Mouse (Mus musculus) lung, embryonic 14.5 days (tissue): ENCODE measurements around the gene Ntm. TPM values are rescaled to one million over a fixed set of nuclear protein-coding genes. Genes with fewer than 3 reads are reported as not detected.

ENCODE experiments used
- ATAC-seq: fragments of 200-750 bp; cut with Nextera tagmentation; 2 replicates; pipeline ENCODE4 v1.8.0; 2017; ENCODE audit warnings: mild to moderate bottlenecking, moderate TSS enrichment, moderate library complexity; ENCODE audit not compliant: insufficient read depth
- DNase-seq: peaks from one replicate; pipeline ENCODE4 v3.0.0-alpha.2; 2015
- H3K27ac ChIP-seq: fragments of 300-500 bp; sonication (generic); 2 replicates; pipeline ENCODE4 v1.5.1; 2014; ENCODE audit warnings: low read depth, mild to moderate bottlenecking, moderate library complexity
- H3K27me3 ChIP-seq: fragments of 300-500 bp; sonication (generic); 2 replicates; pipeline ENCODE4 v1.6.1; 2014; ENCODE audit warnings: low read length, control low read depth; ENCODE audit not compliant: insufficient read depth
- H3K36me3 ChIP-seq: fragments of 300-500 bp; sonication (generic); 2 replicates; pipeline ENCODE4 v1.6.1; 2014; ENCODE audit warnings: control low read depth; ENCODE audit not compliant: insufficient read depth
- H3K4me1 ChIP-seq: fragments of 300-500 bp; sonication (generic); 2 replicates; pipeline ENCODE4 v1.6.1; 2014; ENCODE audit warnings: antibody characterized with exemption, control low read depth; ENCODE audit not compliant: insufficient read depth
- H3K4me2 ChIP-seq: fragments of 300-500 bp; sonication (generic); 2 replicates; pipeline ENCODE4 v1.6.1; 2014; ENCODE audit warnings: mild to moderate bottlenecking
- H3K4me3 ChIP-seq: fragments of 300-500 bp; sonication (generic); 2 replicates; pipeline ENCODE4 v1.5.1; 2014; ENCODE audit warnings: low read depth, low read length
- H3K9ac ChIP-seq: fragments of 300-500 bp; sonication (generic); 2 replicates; pipeline ENCODE4 v1.6.1; 2014
- H3K9me3 ChIP-seq: fragments of 300-500 bp; sonication (generic); 2 replicates; pipeline ENCODE4 v1.6.1; 2016; ENCODE audit warnings: low read depth, low read length, control low read depth
- CTCF ChIP-seq: IDR thresholded peaks from 2 replicates; pipeline ENCODE4 v1.5.1; 2016; ENCODE audit warnings: antibody characterized with exemption, low read depth
- WGBS: fragments of 180-500 bp; shearing (Covaris S2); extraction: QIAGEN DNeasy Blood & Tissue Kit; methylation state at CpG from one replicate; pipeline ENCODE4 v1.1.7; 2014; 5-methylcytosine and 5-hydroxymethylcytosine counted together
- polyA plus RNA-seq: library from polyadenylated mRNA; unstranded; fragments of >200 nt; fragmentation: Nextera tagmentation; extraction: Ambion mirVana; gene quantifications from 2 replicates; pipeline ENCODE4 v1.2.1, GENCODE M21; 2014

Gene Ntm
- polyA plus RNA-seq, 1 experiment from 2014 or later, result 22.1 TPM

- Histone ChIP-seq H3K27me3 (no peaks in the 10 kb centered on the region), H3K4me3 (no peak overlapping the region), H3K36me3 (no peaks in the 10 kb centered on the region), H3K9ac (no peak overlapping the region), H3K27ac (no peak overlapping the region), H3K4me1 (no peaks in the 10 kb centered on the region), H3K9me3 (no peaks in the 10 kb centered on the region), H3K4me2 (no peak overlapping the region)
- no peak for DNase-seq
- TF ChIP-seq CTCF, result no peak
- WGBS, result 46% methylated on average over 4 of the region's 4 CpGs
- ATAC-seq, result no peak
Measured at GRCm38 (mm10) chr9:29769361-29769760, 193.6 kb downstream of the Ntm start.

GRCm38 (mm10) chr9:29765990-29766980 lies 196.7 kb downstream of the Ntm start:
- no peak for DNase-seq
- Histone ChIP-seq H3K4me3 (no peak overlapping the region), H3K27ac (no peak overlapping the region), H3K9ac (no peak overlapping the region), H3K4me2 (no peak overlapping the region), H3K27me3 (no peaks in the 10 kb centered on the region; the same call in 1 of the 2 replicates), H3K9me3 (no peaks in the 10 kb centered on the region), H3K36me3 (no peaks in the 10 kb centered on the region), H3K4me1 (no peaks in the 10 kb centered on the region)
- no peak for TF ChIP-seq CTCF
- 69% methylated on average over 6 of the region's 6 CpGs for WGBS
- ATAC-seq, result no peak

- DNase-seq, result no peak
- no peak overlapping the region for H3K4me3 ChIP-seq
- H3K27me3 ChIP-seq, result no peaks in the 10 kb centered on the region; the same call in 1 of the 2 replicates
- no peak overlapping the region for H3K9ac ChIP-seq
- H3K27ac ChIP-seq, result no peak overlapping the region
- ATAC-seq, result no peak
- no peaks in the 10 kb centered on the region for H3K9me3 ChIP-seq
- TF ChIP-seq CTCF, result no peak
- H3K36me3 ChIP-seq, result no peaks in the 10 kb centered on the region
- no peaks in the 10 kb centered on the region for H3K4me1 ChIP-seq
- 80% methylated on average over 4 of the region's 4 CpGs for WGBS
- no peak overlapping the region for H3K4me2 ChIP-seq
Measured at GRCm38 (mm10) chr9:29763338-29763737, 199.6 kb downstream of the Ntm start.

- no peak overlapping the region for H3K4me2 ChIP-seq
Measured at GRCm38 (mm10) chr9:29761952-29762586, 200.9 kb downstream of the Ntm start.

GRCm38 (mm10) chr9:29761511-29761910 lies 201.4 kb downstream of the Ntm start:
- 80% methylated on average over 5 of the region's 5 CpGs for WGBS
- H3K27ac ChIP-seq, result no peak overlapping the region
- DNase-seq (no peak), ATAC-seq (no peak)
- H3K36me3 ChIP-seq, result no peaks in the 10 kb centered on the region
- no peaks in the 10 kb centered on the region; the same call in 1 of the 2 replicates for H3K27me3 ChIP-seq
- H3K9ac ChIP-seq, result no peak overlapping the region
- no peak overlapping the region for H3K4me3 ChIP-seq
- no peaks in the 10 kb centered on the region for H3K4me1 ChIP-seq
- TF ChIP-seq CTCF, result no peak
- H3K9me3 ChIP-seq, result no peaks in the 10 kb centered on the region
- no peak overlapping the region for H3K4me2 ChIP-seq

More at GRCm38 (mm10) chr9:29761952-29762586, 200.9 kb downstream of the Ntm start:
- ATAC-seq (no peak), DNase-seq (peak; percentile 14)
- H3K27me3 ChIP-seq, result no peaks in the 10 kb centered on the region; the same call in 1 of the 2 replicates
- H3K27ac ChIP-seq, result no peak overlapping the region
- H3K4me3 ChIP-seq, result no peak overlapping the region
- H3K36me3 ChIP-seq, result no peaks in the 10 kb centered on the region
- no peak overlapping the region for H3K9ac ChIP-seq
- no peaks in the 10 kb centered on the region for H3K4me1 ChIP-seq
- no peak for TF ChIP-seq CTCF
- WGBS, result 41% methylated on average over 8 of the region's 8 CpGs
- no peaks in the 10 kb centered on the region for H3K9me3 ChIP-seq

- DNase-seq (peak; percentile 77), ATAC-seq (no peak)
- Histone ChIP-seq H3K27ac (no peak overlapping the region), H3K27me3 (no peaks in the 10 kb centered on the region; the same call in 1 of the 2 replicates), H3K9me3 (no peaks in the 10 kb centered on the region), H3K36me3 (no peaks in the 10 kb centered on the region), H3K4me3 (no peak overlapping the region), H3K4me1 (no peaks in the 10 kb centered on the region), H3K4me2 (no peak overlapping the region), H3K9ac (no peak overlapping the region)
- 36% methylated on average over 3 of the region's 3 CpGs for WGBS
- no peak for TF ChIP-seq CTCF
Measured at GRCm38 (mm10) chr9:29759940-29760339, 203.0 kb downstream of the Ntm start.

GRCm38 (mm10) chr9:29759060-29759459 lies 203.9 kb downstream of the Ntm start:
- Histone ChIP-seq H3K36me3 (no peaks in the 10 kb centered on the region), H3K9ac (no peak overlapping the region), H3K9me3 (no peaks in the 10 kb centered on the region), H3K27me3 (no peaks in the 10 kb centered on the region; the same call in 1 of the 2 replicates), H3K4me3 (no peak overlapping the region), H3K27ac (no peak overlapping the region), H3K4me2 (no peak overlapping the region), H3K4me1 (no peaks in the 10 kb centered on the region)
- TF ChIP-seq CTCF, result no peak
- WGBS, result 71% methylated on average over 2 of the region's 2 CpGs
- no peak for DNase-seq
- ATAC-seq, result no peak
